ENCODE assay signal across 8 mouse cellular contexts in the genomic region with DNA sequence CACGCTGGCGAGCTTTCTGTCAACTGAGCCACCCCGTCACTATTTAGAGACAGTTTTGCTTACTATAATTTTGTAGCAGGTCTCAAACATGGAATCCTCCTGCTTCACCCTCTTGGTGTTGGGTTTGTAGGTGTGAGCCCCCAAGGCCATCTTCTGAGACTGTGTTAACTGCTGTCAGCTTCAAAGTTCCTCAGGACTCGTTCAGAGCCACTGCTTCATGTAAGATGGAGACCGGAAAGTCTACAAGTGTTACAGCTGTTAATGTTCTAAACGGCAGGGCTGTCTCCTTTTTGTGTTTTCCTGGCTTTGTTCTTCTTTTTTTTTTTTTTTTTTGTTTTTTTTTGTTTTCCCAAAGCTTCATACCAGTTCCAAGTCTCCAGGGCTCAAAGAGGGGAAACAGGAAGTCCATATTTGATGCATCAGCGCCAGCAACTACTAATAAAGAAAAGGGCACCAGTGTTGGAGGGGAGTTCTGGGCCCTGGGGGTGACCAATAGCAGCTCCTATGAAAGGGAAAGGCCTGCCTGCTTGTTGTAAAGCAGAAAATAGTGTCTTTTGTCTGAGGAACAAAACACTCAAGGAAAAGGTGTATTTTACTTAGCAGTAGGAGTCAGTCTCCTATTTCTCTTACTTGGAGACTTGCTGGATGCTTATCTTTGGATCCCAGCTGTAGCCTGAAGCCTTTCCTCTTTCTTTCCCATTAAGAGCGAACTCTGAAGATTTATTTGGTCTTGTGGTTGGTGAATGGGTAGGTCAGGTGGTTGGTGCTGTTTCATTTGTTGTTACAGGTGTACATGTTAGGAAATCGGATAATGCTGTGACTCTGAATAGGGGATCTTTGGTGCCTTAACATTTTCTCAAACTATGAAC. TPM values are rescaled to one million over a fixed set of nuclear protein-coding genes. Genes with fewer than 3 reads are reported as not detected.
DNase-seq lines count a peak whose midpoint lies in the region; ATAC-seq and TF ChIP-seq lines count a peak whose summit lies in the region.

No protein-coding gene starts in this region.

- no peaks in the 10 kb centered on the region for H3K36me3 ChIP-seq in heart, embryonic 15.5 days
- H3K36me3 ChIP-seq in limb, embryonic 14.5 days (ENCODE audit: control insufficient read depth, insufficient read depth, low read length) = no peaks in the 10 kb centered on the region

- peak; percentile 59 for DNase-seq in 416B (ENCODE audit: low read depth)
- peak; percentile 7 for DNase-seq in limb, embryonic 14.5 days (ENCODE audit: low spot score)
- no peak for DNase-seq in cerebellum, postnatal 25 days
- DNase-seq in cerebellum, postnatal 10 days = no peak
- no peak for DNase-seq in testis, postnatal 14 days (ENCODE audit: low spot score)

- peak; percentile 43 for ATAC-seq in CD4-positive, CD25-positive, alpha-beta regulatory T cell, adult 4 months
- no peak; the same call in 1 of the 2 replicates for ATAC-seq in heart, embryonic 15.5 days (replicated peaks; ENCODE audit: insufficient number of reproducible peaks, insufficient read depth, low FRiP score, low read depth)
- ATAC-seq in limb, embryonic 14.5 days (ENCODE audit: low FRiP score, low read depth) = no peak
- ATAC-seq in frontal cortex, adult (ENCODE audit: low TSS enrichment) = no peak

- H3K4me2 ChIP-seq in heart, embryonic 15.5 days = no peak overlapping the region
- H3K4me2 ChIP-seq in limb, embryonic 14.5 days (replicated peaks; ENCODE audit: low read depth, low read length, severe bottlenecking) = no peak overlapping the region

- H3K4me3 ChIP-seq in heart, embryonic 15.5 days = no peak overlapping the region
- no peak overlapping the region for H3K4me3 ChIP-seq in limb, embryonic 14.5 days (replicated peaks; ENCODE audit: low read length)

- no peaks in the 10 kb centered on the region for H3K9me3 ChIP-seq in heart, embryonic 15.5 days (replicated peaks)
- no peaks in the 10 kb centered on the region for H3K9me3 ChIP-seq in limb, embryonic 14.5 days (ENCODE audit: control insufficient read depth, low read length)

- WGBS in heart, embryonic 15.5 days = 67% methylated on average over 9 of the region's 9 CpGs
- 63% methylated on average over 9 of the region's 9 CpGs for WGBS in limb, embryonic 14.5 days

- TF ChIP-seq POLR2A in limb, embryonic 14.5 days (IDR thresholded peaks at IDR 0.05; ENCODE audit: borderline replicate concordance, extremely low read depth, insufficient read depth, insufficient read length) = no peak

- H3K9ac ChIP-seq in heart, embryonic 15.5 days = no peak overlapping the region
- peak overlapping the region; percentile 12; the same call in 1 of the 2 replicates for H3K9ac ChIP-seq in limb, embryonic 14.5 days (ENCODE audit: low read depth, low read length, severe bottlenecking)

- peaks cover 26% of the 10 kb centered on the region for H3K4me1 ChIP-seq in heart, embryonic 15.5 days (replicated peaks)
- H3K4me1 ChIP-seq in limb, embryonic 14.5 days (ENCODE audit: control insufficient read depth, insufficient read depth, low read length) = peaks cover 11% of the 10 kb centered on the region; the same call in 1 of the 2 replicates

- no peaks in the 10 kb centered on the region for H3K27me3 ChIP-seq in heart, embryonic 15.5 days
- no peaks in the 10 kb centered on the region for H3K27me3 ChIP-seq in limb, embryonic 14.5 days (ENCODE audit: control insufficient read depth, insufficient read depth, low read length)

- peak overlapping the region; percentile 69 for H3K27ac ChIP-seq in heart, embryonic 15.5 days
- H3K27ac ChIP-seq in limb, embryonic 14.5 days (replicated peaks; ENCODE audit: low read depth, low read length) = no peak overlapping the region

RNA-seq across cellular contexts. Expression of gene Znrf1, which starts 14.3 kb away (rescaled TPM):
- 10 to 100 TPM; 27.5 to 43.5 TPM for polyA plus RNA-seq in CD4-positive, CD25-positive, alpha-beta regulatory T cell, adult 4 months (2017; shearing (Covaris generic))
- polyA plus RNA-seq in heart, embryonic 15.5 days (2015; fragmentation: Nextera tagmentation; extraction: Ambion mirVana) = 21.9 and 31.0 TPM in 2 replicates
- polyA plus RNA-seq in limb, embryonic 14.5 days (2012; rRNA removed) = 133 and 158 TPM in 2 replicates
- polyA plus RNA-seq in limb, embryonic 14.5 days (2014; fragmentation: Nextera tagmentation; extraction: Ambion mirVana) = 42.4 and 55.3 TPM in 2 replicates

RNA-seq across cellular contexts. Expression of gene Wdr59, which starts 28.3 kb away (rescaled TPM):
- 1 to 10 TPM; 4.3 to 6.5 TPM for polyA plus RNA-seq in CD4-positive, CD25-positive, alpha-beta regulatory T cell, adult 4 months (2017; shearing (Covaris generic))
- polyA plus RNA-seq in heart, embryonic 15.5 days (2015; fragmentation: Nextera tagmentation; extraction: Ambion mirVana) = 3.4 and 4.4 TPM in 2 replicates
- polyA plus RNA-seq in limb, embryonic 14.5 days (2012; rRNA removed) = 11.5 and 13.3 TPM in 2 replicates
- 6.0 and 6.1 TPM in 2 replicates for polyA plus RNA-seq in limb, embryonic 14.5 days (2014; fragmentation: Nextera tagmentation; extraction: Ambion mirVana)

Comparison
In these comparisons a context has a peak if more than half of its experiments do, and no peak if none do; other contexts are left out.
1. DNase-seq: peak in 416B (single experiment) and limb, embryonic 14.5 days (single experiment); none in cerebellum, postnatal 25 days (0 of 2), cerebellum, postnatal 10 days (0 of 2) and testis, postnatal 14 days (single experiment).